Mouse (Mus musculus) cortical plate, adult 2 months (tissue): ENCODE measurements around the gene Ncbp1.

ENCODE experiments used
- CTCF ChIP-seq: fragments of 200-500 bp; IDR thresholded peaks from 2 replicates; pipeline ENCODE4 v1.5.1; 2011; ENCODE audit warnings: mild to moderate bottlenecking, control low read depth, low read length; ENCODE audit not compliant: insufficient read depth; ENCODE audit errors: extremely low read depth
- POLR2A ChIP-seq: fragments of 200-500 bp; IDR thresholded peaks from 2 replicates; pipeline ENCODE4 v1.6.1; 2011; ENCODE audit warnings: mild to moderate bottlenecking, low read length, control low read depth; ENCODE audit not compliant: insufficient read depth; ENCODE audit errors: extremely low read depth

- TF ChIP-seq CTCF (no peak), POLR2A (no peak)
Observed at GRCm38 (mm10) chr4:46164027-46164426, 25.6 kb downstream of the Ncbp1 start.
